Mouse (Mus musculus): ENCODE measurements around the gene Gm21858. TPM values are rescaled to one million over a fixed set of nuclear protein-coding genes. Genes with fewer than 3 reads are reported as not detected.
"Not testable (repeated sequence)": the region's sequence is repeated elsewhere in the genome, so short reads cannot be mapped to it uniquely, and the experiment has no call there.

The Gm21858 gene
- polyA plus RNA-seq (2015; fragmentation: Nextera tagmentation; extraction: Ambion mirVana), result not detected in 2 replicates

- not testable (repeated sequence) for H3K4me3 ChIP-seq (replicated peaks; ENCODE audit: low read length); H3K27ac ChIP-seq (ENCODE audit: low read length); H3K9ac ChIP-seq (replicated peaks; ENCODE audit: low read depth, low read length); H3K36me3 ChIP-seq (ENCODE audit: control insufficient read depth, insufficient read depth); H3K4me1 ChIP-seq (replicated peaks; ENCODE audit: control insufficient read depth, insufficient read depth, low read length); H3K4me2 ChIP-seq (ENCODE audit: low read length); ATAC-seq; H3K27me3 ChIP-seq (replicated peaks; ENCODE audit: control insufficient read depth, insufficient read depth, low read length); H3K9me3 ChIP-seq (ENCODE audit: control insufficient read depth, low read length)
- no CpG with 5 or more reads among the region's 6 CpGs for WGBS
Observed at GRCm38 (mm10) chrY:55731456-55731855, at the start of gene Gm21858. TSS of gene Gm21858 (plus strand) at chrY:55731756.

All from forebrain, embryonic 16.5 days (tissue).